Mouse (Mus musculus): ENCODE data around the gene Gpr183.

DNA sequence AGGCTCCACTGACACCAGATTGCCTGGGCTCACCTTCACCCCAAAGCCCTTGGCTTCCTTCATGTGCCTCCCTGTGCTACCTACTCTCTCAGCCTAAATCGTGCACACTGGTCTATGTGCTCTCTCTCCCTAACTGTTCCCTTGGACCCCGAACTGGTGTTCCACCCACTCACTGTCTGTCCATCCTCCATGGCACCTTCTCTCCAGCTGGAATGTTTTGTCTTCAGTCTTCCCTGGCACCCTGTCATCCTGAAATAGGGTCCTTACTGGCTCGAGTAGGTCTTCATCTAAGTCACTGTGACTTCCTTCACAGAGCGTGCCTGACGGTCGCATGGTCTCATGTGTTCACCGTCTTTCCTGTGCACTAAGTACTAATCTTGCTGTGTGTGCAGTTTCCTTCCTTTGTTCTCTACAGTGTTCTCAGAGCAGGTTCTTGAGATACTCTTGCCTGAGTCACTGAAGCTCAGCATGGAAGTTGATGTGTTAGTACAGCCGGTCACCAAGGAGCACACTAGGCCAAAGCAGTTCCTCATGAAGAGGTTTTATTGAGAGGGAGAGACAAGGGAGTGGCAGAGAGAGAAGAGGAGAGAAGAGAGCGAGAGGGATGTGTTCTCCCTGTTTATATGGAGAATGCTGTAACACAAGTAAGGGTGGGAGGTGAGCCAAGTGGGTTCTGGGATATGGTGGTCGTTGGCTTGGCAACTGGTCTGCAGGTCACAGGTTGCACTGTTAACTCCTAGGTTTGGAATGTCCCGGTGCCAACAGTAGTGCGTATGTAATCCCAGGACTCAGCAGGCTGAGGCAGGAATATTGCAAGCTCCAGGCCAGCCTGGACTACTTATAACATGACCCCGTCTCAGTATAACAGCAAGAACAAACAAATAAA lies 27.6 kb upstream of the Gpr183 start:
- TF ChIP-seq CTCF (IDR thresholded peaks at IDR 0.05; ENCODE audit: low read depth, low read length) (no peak), POLR2A (IDR thresholded peaks at IDR 0.05; ENCODE audit: insufficient read depth, low read length) (no peak)
